Mouse (Mus musculus) bone marrow, adult 2 months (tissue): ENCODE measurements around the gene Fas. TPM values are rescaled to one million over a fixed set of nuclear protein-coding genes. Genes with fewer than 3 reads are reported as not detected.

ENCODE experiments used
- H3K27ac ChIP-seq: fragments of 200-500 bp; 2 replicates; pipeline ENCODE4 v1.5.1; 2012; ENCODE audit warnings: low read depth, mild to moderate bottlenecking, control low read depth, inconsistent platforms, low read length; ENCODE audit not compliant: control insufficient read depth, poor library complexity, insufficient read depth
- H3K4me1 ChIP-seq: fragments of 200-500 bp; 2 replicates; pipeline ENCODE4 v1.6.1; 2011; ENCODE audit warnings: low read length; ENCODE audit not compliant: control insufficient read depth, insufficient read depth
- H3K4me3 ChIP-seq: fragments of 200-500 bp; replicated peaks from 2 replicates; pipeline ENCODE3; 2011; ENCODE audit warnings: mild to moderate bottlenecking, low read depth, low read length, control low read depth; ENCODE audit not compliant: control insufficient read depth
- CTCF ChIP-seq: fragments of 200-500 bp; IDR thresholded peaks from 2 replicates; pipeline ENCODE4 v1.5.1; 2011; ENCODE audit warnings: low read length, control low read depth; ENCODE audit not compliant: control insufficient read depth, insufficient read depth
- POLR2A ChIP-seq: fragments of 200-500 bp; IDR thresholded peaks from 2 replicates; pipeline ENCODE4 v1.6.1; 2011; ENCODE audit warnings: low read depth, mild to moderate bottlenecking, control low read depth, low read length, borderline replicate concordance; ENCODE audit not compliant: control insufficient read depth
- WGBS: fragments of 180-500 bp; shearing (Covaris S2); methylation state at CpG from one replicate; pipeline ENCODE4 v1.1.7; 2018; 5-methylcytosine and 5-hydroxymethylcytosine counted together
- polyA plus RNA-seq: library from polyadenylated mRNA; stranded (reverse); fragments of >200 nt; gene quantifications from 2 replicates; pipeline ENCODE4 v1.2.4, GENCODE M21; 2011; ENCODE audit warnings: low replicate concordance; ENCODE audit not compliant: missing spikeins, insufficient read depth, insufficient read length

The Fas gene
- 3.7 and 10.1 TPM in 2 replicates for polyA plus RNA-seq

DNA sequence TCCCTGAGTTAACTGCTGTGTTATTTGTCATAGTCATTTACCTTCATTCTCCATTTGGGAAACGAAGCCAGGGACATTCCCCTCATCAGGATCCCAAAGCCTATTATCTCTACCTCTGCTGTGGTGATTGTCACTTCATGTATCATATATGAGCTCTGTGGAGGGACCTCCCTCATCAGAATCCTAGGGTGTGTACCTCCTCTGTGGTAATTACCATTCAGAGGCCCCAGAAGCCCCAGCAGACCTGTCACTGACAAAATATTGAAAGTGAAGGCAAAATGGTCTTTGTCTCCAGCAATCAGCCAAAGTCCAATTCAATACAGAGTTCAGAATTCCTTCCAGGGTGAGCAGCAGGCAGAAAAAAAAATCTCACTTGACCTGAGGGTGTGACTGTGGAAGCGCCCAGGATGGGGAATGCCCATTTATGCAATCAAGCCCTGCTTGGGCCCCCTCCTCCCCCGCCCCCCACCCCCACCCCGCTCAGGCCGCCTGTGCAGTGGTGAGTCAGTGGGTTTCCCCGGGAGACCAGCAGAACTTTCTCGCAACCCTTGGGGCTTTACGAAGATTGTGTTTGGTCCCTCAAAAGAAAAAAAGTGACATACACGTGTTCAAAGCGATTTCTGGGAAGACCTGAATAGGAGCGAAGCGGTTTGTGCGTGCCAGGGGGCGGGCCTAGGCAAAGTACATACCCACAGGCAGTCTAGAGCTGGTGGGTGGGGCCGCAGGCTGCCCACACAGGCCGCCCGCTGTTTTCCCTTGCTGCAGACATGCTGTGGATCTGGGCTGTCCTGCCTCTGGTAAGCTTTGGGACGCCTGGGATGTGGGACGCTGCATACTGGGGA, at the start of gene Fas:
TSS of gene Fas (plus strand) at position 719 of the 842 bp plus-strand sequence.
- 4% methylated on average over 19 of the region's 19 CpGs for WGBS
- H3K27ac ChIP-seq = no peak within 1 kb of the TSS

DNA sequence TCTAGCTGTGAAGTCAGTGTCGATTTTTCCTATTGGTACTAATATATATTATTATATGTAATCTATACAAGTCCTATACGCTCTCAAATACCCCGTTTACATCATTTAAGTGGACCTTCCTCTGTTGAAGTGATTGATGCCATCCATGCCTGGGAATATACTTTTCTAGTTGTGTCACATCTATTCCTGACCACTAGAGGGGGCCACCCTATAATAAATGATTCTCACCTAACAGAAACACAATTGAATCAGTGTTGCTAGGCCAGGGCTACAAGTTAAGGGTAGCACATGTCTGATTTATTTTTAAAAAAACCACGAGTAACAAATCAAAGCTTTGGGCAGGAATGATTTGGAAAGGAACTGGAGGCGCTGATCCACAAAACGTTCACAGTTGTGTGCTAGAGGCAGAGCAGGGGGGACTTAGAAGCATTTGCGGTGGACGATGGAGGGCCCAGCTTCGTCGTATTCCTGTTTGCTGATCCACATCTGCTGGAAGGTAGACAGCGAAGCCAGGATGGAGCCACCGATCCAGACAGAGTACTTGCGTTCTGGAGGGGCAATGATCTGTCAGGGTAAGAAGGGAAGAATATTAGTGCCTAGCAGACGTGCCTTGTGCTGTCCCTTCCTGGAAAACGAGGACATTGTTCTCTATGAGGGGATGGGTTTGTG, 49.1 kb upstream of the Fas start:
- Histone ChIP-seq H3K4me1 (no peaks in the 10 kb centered on the region), H3K27ac (no peak overlapping the region), H3K4me3 (no peak overlapping the region)
- WGBS = 72% methylated on average over 15 of the region's 15 CpGs
- no peak; the same call in 1 of the 2 replicates for TF ChIP-seq CTCF
- TF ChIP-seq POLR2A = no peak

More for the DNA sequence above, at the start of gene Fas:
- 0 out of 2 replicates have a peak, but pooled peaks have one; percentile 28 for TF ChIP-seq POLR2A
- TF ChIP-seq CTCF = no peak
- Histone ChIP-seq H3K4me3 (peak within 1 kb of the TSS; percentile 90), H3K4me1 (no peaks in the 10 kb centered on the region; the same call in 1 of the 2 replicates)

DNA sequence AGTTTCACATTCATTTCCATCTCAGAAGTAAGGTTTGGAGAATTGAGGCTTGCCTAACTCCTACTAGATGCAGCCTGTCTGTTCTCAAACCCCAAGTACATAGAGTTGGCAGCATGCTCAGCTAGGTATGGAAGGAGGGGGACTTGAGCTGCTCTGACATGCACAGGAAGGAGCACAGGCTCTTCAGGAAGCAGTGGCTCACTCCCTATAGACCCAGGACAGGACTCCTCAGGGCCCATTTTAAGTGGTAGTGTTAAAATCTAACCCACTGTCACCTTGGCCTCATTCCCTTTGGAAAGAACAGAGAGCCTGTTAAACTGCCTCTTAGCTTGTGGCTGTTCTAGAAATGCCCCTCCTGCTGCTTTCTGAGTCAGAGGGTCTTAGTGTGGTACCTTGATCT, 47.5 kb upstream of the Fas start:
- Histone ChIP-seq H3K4me3 (no peak overlapping the region), H3K4me1 (no peaks in the 10 kb centered on the region; the same call in 1 of the 2 replicates), H3K27ac (no peak overlapping the region)
- TF ChIP-seq CTCF = no peak
- no peak for TF ChIP-seq POLR2A

DNA sequence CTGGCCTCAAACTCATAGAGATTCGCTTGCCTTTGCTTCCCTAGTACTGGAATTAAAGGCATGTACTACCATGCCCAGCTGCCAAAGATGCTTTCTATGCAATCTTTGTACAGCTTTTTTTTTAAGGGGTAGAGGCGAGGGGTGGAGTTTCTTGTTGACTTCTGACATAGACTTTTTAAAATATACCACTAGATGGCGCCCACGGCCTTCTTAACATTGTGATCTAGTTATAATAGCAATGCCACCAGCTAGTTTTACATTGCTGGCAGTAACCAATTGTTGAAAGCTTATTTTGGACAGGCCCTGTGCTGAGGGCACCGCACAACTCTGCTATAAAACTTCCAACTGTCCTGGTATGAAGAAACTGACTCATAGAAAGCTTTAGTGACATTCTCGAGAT, 46.4 kb upstream of the Fas start:
- Histone ChIP-seq H3K27ac (no peak overlapping the region), H3K4me3 (no peak overlapping the region), H3K4me1 (no peaks in the 10 kb centered on the region; the same call in none of the 2 replicates)
- WGBS = 14% methylated on average over 6 of the region's 6 CpGs
- no peak for TF ChIP-seq POLR2A
- no peak for TF ChIP-seq CTCF

DNA sequence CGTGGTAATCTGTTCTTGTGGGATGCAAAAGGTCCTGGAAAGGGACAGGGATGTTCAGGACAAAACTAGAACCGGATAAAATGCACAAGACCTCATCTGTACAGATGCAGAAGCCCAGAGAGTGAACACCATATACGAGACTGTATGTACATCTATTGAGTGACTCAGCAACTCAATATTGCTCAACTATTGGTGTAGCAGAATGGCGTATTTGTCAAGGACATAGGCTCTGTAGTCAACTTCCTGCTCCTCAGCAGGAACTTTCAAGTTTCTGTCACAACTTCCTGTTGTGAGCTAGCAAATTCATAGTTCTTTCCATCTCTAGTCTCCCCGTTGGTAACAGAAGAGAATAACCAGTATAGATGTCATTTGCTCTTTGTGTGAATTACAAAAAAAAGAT, 41.9 kb upstream of the Fas start:
- H3K4me3 ChIP-seq = no peak overlapping the region
- no peaks in the 10 kb centered on the region; the same call in none of the 2 replicates for H3K4me1 ChIP-seq
- TF ChIP-seq POLR2A = no peak
- TF ChIP-seq CTCF = no peak
- peak overlapping the region; percentile 62 for H3K27ac ChIP-seq
- 29% methylated on average over 5 of the region's 5 CpGs for WGBS

DNA sequence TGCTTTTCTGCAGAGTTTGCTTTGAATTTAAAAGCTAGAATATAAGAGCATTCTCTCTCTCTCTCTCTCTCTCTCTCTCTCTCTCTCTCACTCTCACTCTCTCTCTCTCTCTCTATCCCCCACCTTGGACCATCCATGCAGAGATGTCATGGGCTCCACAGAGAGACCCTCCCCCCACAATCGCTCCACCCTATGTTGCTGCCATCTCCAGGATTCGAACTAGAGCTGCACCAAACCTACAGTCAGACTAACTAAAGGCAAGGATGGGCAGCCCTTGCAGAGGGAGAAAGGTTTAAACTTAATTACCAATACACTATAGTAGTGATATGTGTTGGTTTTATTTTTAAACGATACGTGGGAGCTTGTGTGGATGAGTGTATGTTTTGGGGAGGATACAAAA, 39.8 kb upstream of the Fas start:
- WGBS = 87% methylated on average over 4 of the region's 4 CpGs
- no peak overlapping the region for H3K27ac ChIP-seq
- TF ChIP-seq POLR2A = no peak
- no peak for TF ChIP-seq CTCF
- H3K4me3 ChIP-seq = no peak overlapping the region
- H3K4me1 ChIP-seq = no peaks in the 10 kb centered on the region; the same call in none of the 2 replicates

DNA sequence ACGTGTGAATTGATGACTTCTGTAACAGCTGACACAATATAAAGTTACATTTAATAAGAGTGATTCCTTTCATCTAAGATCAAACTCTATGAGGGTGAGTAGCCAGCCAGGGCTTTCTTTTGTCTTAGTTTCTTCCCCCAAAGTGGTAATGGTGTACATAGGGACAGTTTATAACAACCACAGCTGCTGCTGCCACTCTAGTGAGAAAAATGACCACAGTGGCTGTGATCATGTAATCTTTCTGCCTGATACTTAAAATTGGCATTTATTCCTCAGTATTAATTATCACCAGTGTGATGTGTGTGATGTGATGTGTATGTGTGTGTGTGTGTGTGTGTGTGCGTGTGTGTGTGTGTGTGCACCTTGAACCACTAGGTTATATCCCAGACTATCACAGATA, 38.6 kb upstream of the Fas start:
- H3K4me3 ChIP-seq = no peak overlapping the region
- peaks cover 2% of the 10 kb centered on the region for H3K4me1 ChIP-seq
- H3K27ac ChIP-seq = no peak overlapping the region
- WGBS = 81% methylated on average over 2 of the region's 2 CpGs
- no peak for TF ChIP-seq CTCF
- no peak for TF ChIP-seq POLR2A

DNA sequence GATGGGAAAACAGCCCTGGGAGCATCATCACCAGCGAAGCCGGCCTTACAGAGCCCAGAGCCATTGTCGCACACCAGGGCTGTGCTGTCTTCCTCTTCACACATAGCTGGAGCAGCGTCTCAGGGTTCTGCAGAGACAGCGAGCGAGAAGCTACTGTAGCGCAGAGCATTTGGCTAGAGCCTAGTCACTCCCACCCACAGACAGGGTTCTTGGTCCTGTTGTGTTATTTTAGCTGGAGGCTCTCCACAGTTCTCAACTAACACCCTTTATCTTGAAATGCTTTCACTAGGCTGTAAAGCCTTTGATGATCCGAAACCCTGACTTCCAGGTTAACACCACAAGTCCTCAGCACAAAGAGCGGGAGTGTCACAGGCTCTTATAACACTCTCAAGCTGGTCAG, 38.0 kb upstream of the Fas start:
- H3K4me3 ChIP-seq = no peak overlapping the region
- H3K27ac ChIP-seq = no peak overlapping the region; the same call in 1 of the 2 replicates
- 85% methylated on average over 9 of the region's 9 CpGs for WGBS
- peaks cover 2% of the 10 kb centered on the region for H3K4me1 ChIP-seq
- TF ChIP-seq POLR2A (no peak), CTCF (no peak)
